Mouse (Mus musculus) layer of hippocampus, adult 9-10 months (tissue): ENCODE results near the gene Nap1l4.

Experiments
- DNase-seq: peaks from one replicate; pipeline ENCODE4 v3.0.0; 2022; ENCODE audit warnings: low spot score

The Nap1l4 gene

DNA sequence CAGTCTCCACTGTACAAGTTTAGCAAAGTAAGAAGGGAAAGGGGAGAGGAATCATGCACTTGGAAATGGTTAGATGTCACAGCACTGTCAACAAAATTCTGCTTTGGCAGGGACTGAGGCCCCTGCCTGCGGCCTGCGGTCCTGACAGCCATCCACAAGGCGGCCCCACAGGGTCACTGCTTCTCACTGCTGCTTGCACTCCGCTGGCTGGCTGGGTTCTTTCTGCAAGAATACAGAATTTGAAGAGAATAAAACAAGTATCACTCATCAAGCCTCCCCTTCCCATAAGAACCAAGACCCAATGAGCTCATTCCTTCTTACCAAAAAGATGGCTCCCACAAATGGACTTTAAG lies 34.5 kb downstream of the Nap1l4 start:
- DNase-seq, result no peak

DNA sequence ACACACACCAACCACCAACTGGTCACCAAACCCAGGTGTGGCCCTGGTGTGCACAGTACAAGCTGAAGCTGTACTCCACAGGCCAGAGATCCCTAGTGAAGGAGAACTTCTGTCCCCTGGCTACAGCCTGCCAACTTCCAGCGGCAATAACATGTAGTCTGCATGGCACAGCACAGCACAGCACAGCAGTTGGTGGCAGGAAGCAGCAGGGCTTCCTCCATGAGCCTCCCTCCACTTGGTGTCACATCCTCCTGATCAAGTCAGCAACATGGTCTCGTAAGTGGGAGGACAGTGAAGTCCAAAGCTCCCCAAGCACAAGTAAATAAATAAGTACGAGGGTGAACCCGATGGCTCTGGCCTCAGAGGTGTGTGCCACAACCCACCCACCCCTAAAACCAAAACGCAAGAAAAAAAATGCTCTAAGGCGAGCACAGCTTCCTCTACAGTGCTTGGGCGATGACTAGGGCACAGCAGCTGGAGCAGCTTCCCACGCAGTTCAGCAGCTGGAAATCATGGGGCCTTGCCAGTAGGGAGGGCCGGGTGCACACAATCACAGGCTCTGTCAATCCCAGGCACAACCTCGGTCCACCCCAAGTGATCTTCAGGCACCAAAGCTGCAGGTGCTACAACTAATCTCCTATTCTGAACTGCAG lies 35.0 kb downstream of the Nap1l4 start:
- no peak for DNase-seq

DNA sequence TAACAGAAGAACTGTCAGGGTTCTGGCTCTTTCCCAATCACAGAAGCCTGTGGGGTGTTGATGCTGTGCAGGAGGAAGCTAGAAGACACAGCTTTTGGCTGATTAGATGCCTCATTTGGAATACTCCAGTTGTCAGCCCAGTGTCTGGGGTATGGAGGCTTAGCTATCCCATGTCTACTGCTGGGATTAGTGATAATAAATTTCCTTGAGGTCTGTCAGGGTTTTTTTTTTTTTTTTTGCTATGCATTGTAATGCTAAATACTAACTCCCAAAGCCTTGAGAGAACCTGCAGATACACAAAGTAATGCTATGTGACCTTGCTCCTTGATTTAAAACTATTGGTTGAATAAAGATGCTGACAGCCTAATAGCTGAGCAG lies 37.6 kb downstream of the Nap1l4 start:
- no peak for DNase-seq

DNA sequence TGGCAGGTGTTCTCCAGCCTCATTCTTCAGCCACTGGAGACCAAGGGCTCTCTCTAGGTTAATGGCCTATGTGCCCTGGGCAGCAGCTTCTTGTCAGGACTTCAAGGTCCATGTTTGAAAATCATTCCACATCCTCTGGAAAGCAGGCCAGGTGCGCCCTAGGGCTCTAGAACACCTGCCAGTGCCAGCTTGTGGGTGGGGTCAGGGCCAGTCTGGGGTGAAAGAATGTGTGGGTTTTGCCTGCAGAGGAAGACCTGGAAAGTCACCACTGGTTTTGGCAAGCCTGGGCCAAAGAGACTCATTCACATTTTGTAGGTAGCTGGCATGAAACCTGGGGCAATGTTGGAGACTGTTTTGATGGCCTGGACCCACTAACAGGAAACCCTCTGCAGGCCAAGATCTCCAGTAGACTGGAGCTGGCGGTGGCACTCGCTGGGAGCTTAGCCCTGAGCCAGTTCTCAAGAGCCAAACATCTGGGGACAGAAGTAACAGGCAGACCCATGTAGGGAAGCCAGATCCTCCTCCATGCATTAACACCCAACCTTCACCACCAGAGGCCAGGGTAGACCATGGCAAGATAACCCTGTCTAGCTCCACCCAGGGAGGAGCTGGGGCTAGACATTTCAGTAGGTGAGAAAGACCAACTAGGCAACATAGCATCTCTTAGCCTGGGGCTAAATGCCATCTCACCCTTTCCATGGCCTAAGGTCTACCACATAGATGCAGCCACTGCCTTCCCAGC lies 38.1 kb downstream of the Nap1l4 start:
- DNase-seq, result no peak

DNA sequence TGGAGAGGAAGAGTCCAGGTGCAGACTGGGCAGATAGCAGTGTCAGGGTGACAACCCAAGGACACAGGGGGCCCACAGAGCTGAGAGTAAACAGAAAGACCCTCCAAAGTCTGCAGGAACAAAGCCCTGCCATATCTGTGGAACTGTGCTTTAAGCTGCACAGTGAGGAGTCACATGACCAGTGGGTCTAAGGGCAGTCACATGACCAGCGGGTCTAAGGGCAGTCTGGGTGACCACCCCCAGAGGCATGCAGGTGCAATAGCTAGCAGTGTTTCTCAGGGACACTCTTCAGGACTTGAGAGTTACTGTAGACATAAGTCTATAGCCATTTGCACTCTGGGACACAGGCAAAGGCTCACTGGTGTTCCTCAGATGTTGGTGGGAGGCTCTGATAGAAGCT lies 39.3 kb downstream of the Nap1l4 start:
- DNase-seq, result no peak

DNA sequence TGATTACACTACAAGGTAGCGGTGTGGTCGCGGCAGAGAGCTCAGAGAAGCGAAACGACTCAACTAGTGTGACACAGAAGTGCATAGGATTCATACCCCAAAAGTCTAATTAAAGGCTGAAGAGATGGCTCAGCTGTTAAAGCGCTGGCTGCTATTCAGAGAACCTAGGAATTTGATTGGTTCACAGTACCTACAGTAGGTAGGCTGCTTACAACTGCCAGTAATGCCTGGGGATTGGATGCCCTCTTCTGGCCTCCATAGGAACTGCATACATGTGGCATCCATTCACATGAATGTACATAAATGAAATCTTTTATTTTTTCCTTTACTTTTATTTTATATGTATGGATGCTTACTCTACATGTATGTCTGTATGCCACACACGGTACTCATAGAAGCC lies 42.2 kb downstream of the Nap1l4 start:
- DNase-seq, result peak; percentile 50

DNA sequence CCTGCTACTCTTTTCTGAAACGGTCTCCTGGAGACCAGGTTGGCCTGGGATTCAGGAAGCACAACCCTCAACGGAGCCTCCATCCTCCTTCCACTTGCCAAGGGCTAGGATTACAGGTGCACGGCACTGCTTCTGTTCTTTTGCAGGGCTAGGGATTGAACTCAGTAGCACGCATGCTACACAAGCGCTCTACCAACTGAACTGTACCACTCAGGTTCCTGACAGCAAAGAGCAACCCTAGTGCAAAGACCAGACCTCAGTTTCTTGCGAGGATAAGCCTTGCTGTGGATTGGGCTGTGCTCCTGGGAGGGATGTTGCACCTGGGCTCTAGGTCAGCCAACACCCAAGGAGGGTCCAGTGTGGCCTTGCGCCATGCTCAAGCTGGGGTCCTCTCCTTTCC lies 42.6 kb downstream of the Nap1l4 start:
- no peak for DNase-seq

DNA sequence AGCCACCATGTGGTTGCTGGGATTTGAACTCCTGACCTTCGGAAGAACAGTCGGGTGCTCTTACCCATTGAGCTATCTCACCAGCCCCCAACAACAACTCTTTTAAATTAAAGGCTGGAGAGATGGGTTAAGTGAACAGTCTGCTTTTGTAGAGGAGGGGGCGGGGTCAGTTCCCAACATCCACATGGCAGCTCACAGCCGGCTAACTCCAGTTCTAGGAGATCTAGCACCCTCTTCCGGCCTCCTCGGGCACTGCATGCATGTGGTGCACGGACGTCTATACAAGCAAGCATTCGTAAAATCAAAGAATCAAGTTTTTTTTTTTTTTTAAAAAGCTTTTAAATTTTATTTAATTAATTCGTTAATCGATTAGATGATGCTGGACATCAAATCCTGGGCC lies 43.1 kb downstream of the Nap1l4 start:
- peak; percentile 60 for DNase-seq

DNA sequence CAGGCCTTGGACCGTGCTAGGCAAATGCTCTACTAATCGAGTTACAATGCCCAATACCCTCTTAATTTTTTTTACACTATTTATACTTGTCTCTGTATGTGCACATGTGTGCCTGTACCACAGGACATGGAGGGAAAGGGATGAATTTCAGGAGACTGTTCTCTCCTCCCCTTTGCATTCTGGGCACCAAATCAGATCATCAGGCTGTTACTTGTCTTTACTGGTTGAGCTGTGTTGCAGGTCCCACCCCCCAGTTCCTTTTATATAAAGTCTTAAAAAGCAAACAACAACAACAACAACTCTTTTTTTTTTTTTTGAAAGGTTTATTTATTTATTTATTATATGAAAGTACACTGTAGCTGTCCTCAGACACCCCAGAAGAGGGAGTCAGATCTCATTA lies 43.5 kb downstream of the Nap1l4 start:
- DNase-seq, result no peak

DNA sequence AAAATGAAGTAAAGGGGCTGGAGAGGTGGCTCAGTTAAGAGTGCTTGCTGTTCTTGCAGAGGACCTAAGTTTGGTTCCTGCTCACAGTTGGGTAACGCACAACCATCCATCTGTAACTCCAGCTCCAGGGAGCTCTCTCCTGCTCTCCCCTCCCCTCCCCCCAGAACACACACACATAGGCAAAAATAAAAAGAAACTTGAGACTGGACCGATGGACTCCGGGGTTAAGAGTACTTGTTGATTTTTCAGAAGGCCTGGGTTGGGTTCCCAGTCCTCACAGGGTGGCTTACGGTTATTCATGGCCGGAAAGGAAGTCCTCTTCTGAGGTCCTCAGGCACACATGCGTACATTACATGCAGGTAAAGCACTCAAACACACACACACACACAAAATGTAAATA lies 45.0 kb downstream of the Nap1l4 start:
- no peak for DNase-seq

DNA sequence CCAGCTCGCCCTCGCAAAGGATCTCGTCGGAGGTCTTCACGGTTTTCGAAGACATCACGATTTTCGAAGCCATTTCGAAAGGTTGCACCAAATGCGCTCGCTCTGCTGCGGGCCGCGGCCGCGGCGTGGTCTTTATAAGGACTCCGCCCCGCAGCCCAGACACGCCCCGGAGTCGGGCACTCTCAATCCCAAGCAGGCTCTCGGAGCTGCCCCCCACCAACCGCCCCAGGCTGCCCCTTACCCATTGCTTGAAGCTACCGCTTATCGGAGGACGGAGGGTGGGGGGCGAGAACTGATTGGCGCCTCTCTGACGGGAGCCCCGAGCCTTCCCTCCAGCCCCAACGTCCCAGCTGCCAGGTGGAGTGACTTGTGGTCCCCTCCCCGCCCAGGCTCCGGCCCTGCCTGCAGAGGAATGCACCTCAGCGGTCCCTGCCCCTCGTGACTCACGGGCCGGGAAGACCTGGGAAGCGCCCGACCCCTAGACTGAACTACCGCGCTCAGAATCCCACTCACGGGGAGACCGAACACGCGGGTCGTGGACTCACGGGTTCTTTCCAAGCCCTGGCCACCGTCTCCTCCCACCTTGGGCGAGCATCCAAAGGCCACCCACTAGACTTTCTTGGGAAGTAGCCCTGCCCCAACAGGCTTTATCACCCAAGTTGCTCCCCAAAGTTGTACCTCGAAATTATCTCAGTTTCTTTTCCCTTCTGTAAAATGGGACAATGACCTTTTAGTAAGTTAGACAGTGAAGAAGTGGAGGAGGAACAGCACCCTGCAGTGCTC lies 46.3 kb downstream of the Nap1l4 start, which contains the start of gene Phlda2:
TSS of gene Phlda2 (minus strand) at position 733 of the 783 bp plus-strand sequence.
- DNase-seq, result no peak

DNA sequence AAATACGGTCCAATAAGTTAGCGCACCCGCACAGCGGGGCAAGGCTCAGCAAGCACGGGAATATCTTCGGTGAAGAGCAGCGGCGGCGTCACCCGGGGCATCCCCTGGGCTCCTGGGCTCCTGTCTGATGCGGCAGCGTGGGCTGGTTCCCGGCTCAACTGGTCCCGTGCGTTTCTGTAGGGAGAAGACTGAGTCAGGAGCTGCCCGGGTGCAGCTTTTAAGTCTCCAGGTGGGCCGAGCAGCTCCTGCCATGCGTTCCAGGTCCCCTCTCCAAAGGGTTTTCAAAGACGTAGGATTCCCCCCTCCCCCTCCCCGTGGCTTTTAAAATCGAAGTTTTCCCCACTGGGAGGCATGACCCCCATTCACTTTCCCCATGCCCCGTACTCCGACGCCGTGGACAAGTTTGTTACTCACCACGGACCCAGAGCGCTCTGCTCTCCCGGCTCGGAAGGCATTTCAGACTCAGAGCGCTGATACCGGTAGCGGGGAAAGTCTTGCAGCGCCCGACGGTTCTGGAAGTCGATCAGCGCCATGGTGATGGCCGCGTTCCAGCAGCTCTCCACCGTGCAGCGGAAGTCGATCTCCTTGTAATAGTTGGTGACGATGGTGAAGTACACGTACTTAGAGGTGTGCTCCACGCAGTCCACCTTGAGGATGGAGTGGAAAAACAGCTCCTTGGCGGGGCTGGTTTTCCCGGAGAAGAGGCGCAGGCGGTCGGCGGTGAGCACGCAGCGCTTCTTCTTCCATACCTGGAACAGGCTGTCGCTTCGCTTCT lies 47.1 kb downstream of the Nap1l4 start:
- DNase-seq, result no peak

DNA sequence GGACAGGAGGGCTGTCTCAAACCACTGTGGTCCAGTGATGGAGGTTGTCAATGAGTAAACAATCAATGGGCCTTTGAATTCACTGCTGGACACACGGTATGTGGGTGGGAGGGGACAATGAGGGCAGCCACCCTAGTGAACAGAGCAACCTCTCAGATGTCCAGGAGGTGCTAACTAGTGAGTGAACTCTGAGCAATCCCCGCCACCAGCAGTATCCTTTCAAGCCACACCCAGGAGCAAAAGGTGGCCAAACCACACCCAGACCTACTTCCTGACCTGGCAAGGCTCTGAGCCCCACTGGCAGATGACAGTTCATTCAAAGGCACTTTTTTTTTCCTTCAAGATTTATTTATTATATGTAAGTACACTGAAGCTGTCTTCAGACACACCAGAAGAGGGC lies 48.0 kb downstream of the Nap1l4 start:
- no peak for DNase-seq

DNA sequence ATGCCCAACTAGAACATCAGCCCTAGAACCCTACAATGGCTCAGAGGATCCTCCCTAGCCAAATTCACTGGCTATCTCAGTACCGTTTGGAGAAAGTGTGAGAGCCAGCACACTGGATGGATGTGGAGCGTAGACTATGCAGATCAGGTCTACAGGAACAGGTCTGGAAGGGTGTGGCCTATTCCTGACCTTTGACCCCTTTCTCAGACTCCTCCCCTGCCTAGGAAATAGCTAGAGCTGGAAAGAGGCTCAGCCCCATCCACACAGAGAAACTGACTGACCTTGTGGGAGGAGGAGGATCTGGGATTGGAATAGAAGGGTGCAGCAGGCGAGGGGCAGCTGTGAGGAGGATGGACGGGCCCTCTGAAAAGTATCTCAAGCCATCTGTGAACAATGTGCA lies 50.3 kb downstream of the Nap1l4 start:
- DNase-seq, result no peak

DNA sequence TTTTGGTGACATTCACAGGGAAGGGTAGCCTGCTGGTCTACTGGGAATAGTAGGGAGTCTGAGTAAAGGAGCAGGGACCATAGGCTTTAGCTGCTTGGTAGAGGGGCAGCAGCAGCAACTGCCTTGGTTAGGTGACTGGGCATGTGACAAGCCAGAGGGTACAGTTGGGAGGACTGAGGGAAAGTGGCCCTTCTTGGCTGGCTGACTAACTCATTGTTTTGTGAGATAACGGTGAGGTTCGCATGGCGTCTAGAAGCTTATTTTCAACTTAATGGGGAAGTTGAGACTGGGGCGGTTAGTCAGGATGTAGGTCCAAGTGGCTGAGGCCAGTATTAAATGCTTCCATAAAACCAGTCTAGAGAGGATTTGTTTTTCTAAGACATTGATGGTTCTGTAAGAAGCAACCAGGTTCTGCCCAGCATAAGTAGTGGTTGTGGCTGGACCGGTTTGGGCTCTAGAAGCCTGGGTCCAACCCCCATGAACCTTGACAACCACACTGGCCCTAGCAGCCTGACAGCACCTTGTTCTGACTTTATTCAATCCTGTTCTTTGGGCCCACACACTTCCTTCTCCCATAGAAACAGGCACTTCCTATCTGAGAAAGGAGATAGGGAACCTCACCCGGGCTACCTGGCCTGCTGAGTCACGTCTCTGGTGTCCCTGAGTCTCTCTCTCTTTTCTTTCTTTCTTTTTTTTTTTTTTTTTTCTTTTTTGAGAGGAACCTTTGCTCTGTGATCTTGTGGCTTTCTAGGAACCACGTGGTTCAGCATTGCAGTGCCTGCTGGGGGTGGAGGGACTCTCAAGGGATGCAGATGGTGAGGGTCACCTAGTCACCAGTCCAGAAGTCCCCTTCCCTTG lies 53.6 kb downstream of the Nap1l4 start:
- no peak for DNase-seq

DNA sequence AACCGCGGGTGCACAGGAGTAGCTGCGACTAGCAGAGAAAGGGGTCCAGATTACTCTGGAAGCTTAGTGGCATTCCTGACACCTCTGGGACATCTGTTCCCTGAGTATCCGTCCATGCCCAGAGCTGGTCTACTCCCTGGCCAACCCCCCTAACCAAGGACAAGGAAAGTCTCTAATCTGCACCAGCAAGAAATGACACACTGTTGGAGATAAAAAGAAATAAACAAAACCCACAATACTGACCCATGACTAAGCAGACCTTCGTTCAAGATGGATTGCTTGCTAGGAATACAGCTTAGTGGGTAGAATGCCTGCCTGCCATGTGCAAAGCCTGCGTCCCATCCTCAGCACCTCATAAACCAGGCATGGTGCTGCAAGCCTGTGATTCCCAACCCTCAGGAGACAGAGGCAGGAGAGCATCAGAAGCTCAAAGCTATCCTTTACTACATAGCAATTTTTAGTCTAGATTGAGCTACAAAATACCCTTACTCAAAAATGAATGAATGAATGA lies 55.2 kb downstream of the Nap1l4 start:
- DNase-seq, result no peak

DNA sequence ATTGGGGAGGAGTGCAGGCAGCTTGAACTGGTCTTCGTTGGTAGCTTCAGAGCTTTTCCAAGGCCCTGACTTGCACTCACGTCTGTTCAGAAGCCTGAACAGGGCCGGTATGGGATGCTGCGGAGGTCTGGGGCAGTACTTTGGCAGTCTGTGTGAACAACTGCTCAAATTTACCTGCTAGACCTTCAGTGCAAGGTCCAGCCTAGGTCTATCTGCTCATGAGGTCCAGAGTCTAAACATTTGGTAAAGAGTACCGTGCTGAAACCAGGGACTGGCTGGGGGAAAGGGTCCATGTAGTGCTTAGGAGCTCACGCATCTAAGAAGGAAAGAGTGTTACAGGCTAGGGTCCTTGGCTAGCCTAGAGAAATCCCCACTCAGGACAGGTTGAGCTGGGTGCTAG lies 59.2 kb downstream of the Nap1l4 start:
- no peak for DNase-seq

DNA sequence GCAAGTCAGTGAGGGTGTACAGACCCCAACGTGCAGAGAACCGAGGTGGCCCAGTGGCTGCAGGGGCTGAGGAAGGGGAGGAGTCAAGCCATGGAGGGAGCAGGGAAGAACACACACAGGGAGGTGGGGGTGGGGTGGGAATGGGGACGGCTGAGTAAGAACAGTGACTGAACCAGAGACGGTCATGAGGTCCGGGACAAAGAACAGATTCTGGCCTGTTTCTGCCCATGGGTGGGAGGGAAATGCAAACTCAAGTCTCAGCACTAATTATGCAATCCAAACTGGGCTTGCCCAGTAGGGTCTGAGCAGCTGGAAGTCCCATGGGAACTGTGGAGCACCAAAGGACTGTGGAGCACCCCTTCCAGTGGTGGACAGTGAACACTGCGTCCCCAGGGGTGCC lies 66.4 kb downstream of the Nap1l4 start:
- no peak for DNase-seq

DNA sequence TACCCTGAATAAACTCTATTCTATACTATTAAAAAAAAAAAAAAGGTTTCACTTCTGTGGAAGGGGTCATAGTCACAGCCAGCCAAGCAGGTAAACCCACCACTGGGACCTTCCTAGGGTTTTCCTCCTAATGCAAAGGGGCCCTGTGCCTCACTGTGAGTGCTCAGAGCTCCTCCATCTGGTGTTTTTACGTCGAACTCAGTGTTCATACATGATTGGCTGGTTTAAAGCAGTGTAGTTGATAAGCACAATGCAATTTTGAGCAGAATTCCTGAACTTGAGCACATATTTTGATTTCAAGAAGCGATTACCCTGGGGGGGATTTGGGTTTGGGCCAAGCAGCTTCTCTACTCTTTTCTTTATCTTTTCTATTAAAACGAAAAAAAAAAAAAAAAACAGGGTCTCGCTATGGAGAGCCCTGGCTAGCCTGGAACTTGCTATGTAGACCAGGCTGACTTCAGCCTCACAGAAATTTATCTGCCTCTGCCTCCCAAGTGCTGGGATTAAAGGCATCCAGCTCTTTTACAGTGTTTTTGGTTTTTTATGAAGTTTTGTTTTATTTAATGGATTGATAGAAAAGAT lies 67.0 kb downstream of the Nap1l4 start:
- no peak for DNase-seq

DNA sequence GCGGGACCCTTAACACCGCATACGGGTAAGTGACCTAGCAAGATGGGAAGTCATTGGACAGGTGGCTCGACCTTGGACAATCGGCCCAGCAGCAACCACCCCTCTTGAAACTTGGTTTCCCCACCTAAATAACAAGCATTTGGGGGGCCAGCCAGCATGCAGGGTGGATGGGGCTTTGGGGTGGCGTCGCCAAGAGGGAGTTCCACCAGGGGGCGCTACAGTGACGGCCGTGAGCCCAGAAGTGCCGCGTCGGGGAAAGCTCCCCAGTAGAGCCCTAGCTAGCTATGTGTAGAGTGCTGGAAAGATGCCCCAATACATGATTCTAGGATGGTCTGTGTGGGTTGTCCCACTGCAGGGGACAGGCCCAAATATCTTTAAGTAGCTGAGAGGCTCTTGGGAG lies 68.4 kb downstream of the Nap1l4 start:
- DNase-seq, result no peak

DNA sequence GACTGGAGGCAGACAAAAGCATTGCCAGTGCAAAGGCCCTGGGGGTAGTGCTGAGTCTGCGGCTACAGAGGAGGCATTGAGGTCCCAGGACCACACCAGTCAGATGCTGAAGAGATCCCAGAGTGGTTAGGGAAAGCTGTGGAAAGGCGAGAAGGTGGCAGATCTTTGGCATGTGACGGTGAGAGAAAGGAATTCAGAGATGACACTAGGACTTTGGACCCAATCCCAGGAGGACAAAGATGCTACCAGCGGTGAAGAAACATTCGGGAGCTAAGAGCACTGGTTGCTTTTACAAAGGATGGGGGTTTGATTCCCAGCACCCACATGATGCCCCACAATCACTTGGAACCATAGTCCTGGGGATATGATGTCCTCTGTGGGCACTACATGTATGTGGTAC lies 71.1 kb downstream of the Nap1l4 start:
- no peak for DNase-seq
